Mouse (Mus musculus): ENCODE measurements around the gene Nsd1.
"Not testable (repeated sequence)": the region's sequence is repeated elsewhere in the genome, so short reads cannot be mapped to it uniquely, and the experiment has no call there.

Nsd1 gene

GRCm38 (mm10) chr13:55190121-55190868 is 19.3 kb upstream of the Nsd1 start:
- DNase-seq (ENCODE audit: low read depth, low spot score): peak; percentile 99

GRCm38 (mm10) chr13:55191535-55191934 is 18.0 kb upstream of the Nsd1 start:
- DNase-seq (ENCODE audit: low read depth, low spot score): no peak

GRCm38 (mm10) chr13:55202758-55203157 is 6.8 kb upstream of the Nsd1 start:
- not testable (repeated sequence) for DNase-seq (ENCODE audit: low read depth, low spot score)

- DNase-seq (ENCODE audit: low read depth, low spot score): no peak
These were observed 5.8 kb upstream of the Nsd1 start for GRCm38 (mm10) chr13:55203740-55204139.

GRCm38 (mm10) chr13:55204667-55205389 is 4.8 kb upstream of the Nsd1 start:
- no peak for DNase-seq (ENCODE audit: low read depth, low spot score)

- DNase-seq (ENCODE audit: low read depth, low spot score): no peak
These were observed 4.0 kb upstream of the Nsd1 start for GRCm38 (mm10) chr13:55205448-55206205.

- peak; percentile 27 for DNase-seq (ENCODE audit: low read depth, low spot score)
These were observed 539 bp upstream of the Nsd1 start for GRCm38 (mm10) chr13:55208837-55209648.

- peak; percentile 52 for DNase-seq (ENCODE audit: low read depth, low spot score)
These were observed 800 bp downstream of the Nsd1 start for GRCm38 (mm10) chr13:55210193-55210970.

- DNase-seq (ENCODE audit: low read depth, low spot score): no peak
These were observed 1.3 kb downstream of the Nsd1 start for GRCm38 (mm10) chr13:55210971-55211220.

- DNase-seq (ENCODE audit: low read depth, low spot score): peak; percentile 94
These were observed 1.8 kb downstream of the Nsd1 start for GRCm38 (mm10) chr13:55211221-55212010.

- peak; percentile 79 for DNase-seq (ENCODE audit: low read depth, low spot score)
These were observed 2.4 kb downstream of the Nsd1 start for GRCm38 (mm10) chr13:55212011-55212360.

GRCm38 (mm10) chr13:55212361-55213137 is 3.0 kb downstream of the Nsd1 start:
- DNase-seq (ENCODE audit: low read depth, low spot score): peak; percentile 76

GRCm38 (mm10) chr13:55213138-55213806 is 3.7 kb downstream of the Nsd1 start:
- no peak for DNase-seq (ENCODE audit: low read depth, low spot score)

GRCm38 (mm10) chr13:55224364-55224763 is 14.8 kb downstream of the Nsd1 start:
- DNase-seq (ENCODE audit: low read depth, low spot score): no peak

GRCm38 (mm10) chr13:55230701-55231100 is 21.1 kb downstream of the Nsd1 start:
- DNase-seq (ENCODE audit: low read depth, low spot score): no peak

- no peak for DNase-seq (ENCODE audit: low read depth, low spot score)
These were observed 33.6 kb downstream of the Nsd1 start for GRCm38 (mm10) chr13:55243205-55243604.

- no peak for DNase-seq (ENCODE audit: low read depth, low spot score)
These were observed 37.9 kb downstream of the Nsd1 start for GRCm38 (mm10) chr13:55247293-55248030.

GRCm38 (mm10) chr13:55249246-55249645 is 39.7 kb downstream of the Nsd1 start:
- DNase-seq (ENCODE audit: low read depth, low spot score): peak; percentile 21

All from brain, adult 2 months (tissue).